Mouse (Mus musculus) myocyte (in vitro differentiated cells): ENCODE measurements around the gene Wdr46.

ENCODE experiments used
- POLR2A ChIP-seq: IDR thresholded peaks from one replicate; pipeline ENCODE4 v1.6.1; 2011; ENCODE audit warnings: low read depth, mild to moderate bottlenecking, control low read depth, moderate library complexity; ENCODE audit not compliant: insufficient read length
- POLR2AphosphoS2 ChIP-seq: IDR thresholded peaks from one replicate; pipeline ENCODE4 v1.6.1; 2011; ENCODE audit warnings: low read depth, control low read depth; ENCODE audit not compliant: insufficient read length
- USF1 ChIP-seq: IDR thresholded peaks from one replicate; pipeline ENCODE4 v1.6.1; 2011; ENCODE audit warnings: low read depth, mild to moderate bottlenecking, control low read depth, moderate library complexity

- TF ChIP-seq POLR2A, result no peak
- TF ChIP-seq POLR2AphosphoS2, result no peak
- TF ChIP-seq USF1, result no peak
Measured at GRCm38 (mm10) chr17:33936993-33937392, 3.5 kb upstream of the Wdr46 start.
